Mouse (Mus musculus) neutrophil, adult 5-6 weeks (primary cell): ENCODE data around the gene Syt9. TPM values are rescaled to one million over a fixed set of nuclear protein-coding genes. Genes with fewer than 3 reads are reported as not detected.

Experiments
- ATAC-seq: fragments of 151-379, 151-347 bp; 2 replicates; pipeline ENCODE4 v1.8.0; 2017; ENCODE audit warnings: mild to moderate bottlenecking, moderate TSS enrichment; ENCODE audit not compliant: insufficient number of reproducible peaks, poor library complexity, low FRiP score, severe bottlenecking; ENCODE audit errors: extremely low read depth
- total RNA-seq: library from RNA; stranded (forward); fragments of 200-1000 nt; gene quantifications from 2 replicates; pipeline ENCODE4 v1.2.3, GENCODE M21; 2017

Gene Syt9
- total RNA-seq, result not detected in 2 replicates

DNA sequence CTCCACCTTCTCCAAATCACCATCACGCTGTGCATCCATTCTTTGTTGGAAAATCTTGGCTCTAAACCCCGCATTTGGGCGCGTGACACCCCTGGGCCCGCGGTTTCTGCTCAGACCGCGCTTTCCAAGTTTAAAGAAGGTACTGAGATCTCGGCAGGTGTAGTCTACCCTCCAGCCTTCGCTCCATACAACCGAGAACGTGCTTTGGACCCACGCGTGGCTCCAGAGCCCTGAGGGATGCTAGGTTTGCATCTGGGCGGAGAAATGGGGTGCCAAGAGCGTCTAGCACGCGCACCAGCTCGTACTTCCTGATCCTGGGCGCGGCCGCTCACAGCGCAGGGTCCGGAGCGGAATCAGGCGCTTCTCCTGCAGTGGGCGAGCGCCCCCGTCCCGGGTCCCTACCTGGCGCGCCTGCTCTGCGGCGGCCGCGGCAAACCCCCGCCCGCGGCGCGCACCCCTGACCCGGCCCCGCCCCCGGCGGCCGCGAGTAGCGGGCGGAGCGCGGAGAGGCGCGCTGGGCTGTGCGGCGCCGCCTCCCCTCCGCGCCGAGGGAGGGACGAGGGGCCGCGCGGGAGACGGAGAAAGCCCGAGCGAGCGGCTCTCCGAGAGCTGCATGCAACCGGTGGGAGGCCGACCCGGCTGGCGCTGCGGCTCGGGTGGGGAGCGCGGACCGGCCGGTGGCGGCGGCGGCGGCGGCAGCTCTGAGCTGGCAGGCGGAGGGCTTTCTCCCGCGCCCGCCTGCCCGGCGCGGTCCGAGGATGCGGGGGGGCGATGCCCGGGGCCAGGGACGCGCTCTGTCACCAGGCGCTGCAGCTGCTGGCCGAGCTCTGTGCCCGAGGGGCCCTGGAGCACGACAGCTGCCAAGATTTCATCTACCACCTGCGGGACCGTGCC lies at the start of gene Syt9:
TSS of gene Syt9 (plus strand) at position 497 of the 894 bp plus-strand sequence.
- no peak for ATAC-seq

DNA sequence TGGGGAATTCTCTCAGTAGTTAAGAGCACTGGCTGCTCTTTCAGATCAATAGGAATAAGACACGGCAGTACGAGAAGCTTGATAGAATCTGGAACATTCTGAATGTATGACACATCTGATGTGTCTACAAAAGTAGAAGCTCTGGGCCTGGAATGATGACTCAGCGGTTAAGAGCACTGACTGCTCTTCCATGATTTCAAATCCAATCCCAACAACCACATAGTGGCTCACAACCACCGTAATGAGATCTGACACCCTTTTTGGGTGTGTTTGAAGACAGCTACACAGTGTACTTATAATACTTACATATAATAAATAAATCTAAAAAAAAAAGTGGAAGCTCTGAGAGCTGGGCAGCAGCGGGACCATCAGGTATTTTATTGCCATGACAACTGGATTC lies 31.5 kb upstream of the Syt9 start:
- ATAC-seq, result no peak

DNA sequence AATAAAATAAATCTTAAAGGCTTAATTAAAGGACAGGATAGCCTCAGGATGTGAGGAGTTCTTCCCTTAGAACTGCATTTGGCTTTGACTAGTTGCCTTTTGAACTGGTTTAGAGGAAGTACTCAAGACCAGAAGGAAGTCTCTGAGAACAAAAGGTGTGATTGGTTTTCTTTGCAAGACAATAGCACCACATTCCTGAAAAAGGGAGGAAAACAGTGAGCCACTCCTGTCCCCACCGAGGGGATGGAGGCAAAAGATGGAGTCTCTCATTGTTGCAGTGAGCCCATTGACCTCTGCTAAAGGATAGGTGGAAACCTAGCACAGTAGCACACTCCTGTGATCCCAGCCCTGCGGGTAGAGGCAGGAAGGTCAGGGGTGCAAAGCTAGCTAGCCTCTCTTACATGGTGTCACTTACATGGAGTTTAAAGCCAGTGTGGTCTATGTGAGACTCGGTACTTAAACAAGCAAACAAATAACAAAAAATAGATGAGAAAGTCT lies 30.9 kb upstream of the Syt9 start:
- ATAC-seq, result no peak

DNA sequence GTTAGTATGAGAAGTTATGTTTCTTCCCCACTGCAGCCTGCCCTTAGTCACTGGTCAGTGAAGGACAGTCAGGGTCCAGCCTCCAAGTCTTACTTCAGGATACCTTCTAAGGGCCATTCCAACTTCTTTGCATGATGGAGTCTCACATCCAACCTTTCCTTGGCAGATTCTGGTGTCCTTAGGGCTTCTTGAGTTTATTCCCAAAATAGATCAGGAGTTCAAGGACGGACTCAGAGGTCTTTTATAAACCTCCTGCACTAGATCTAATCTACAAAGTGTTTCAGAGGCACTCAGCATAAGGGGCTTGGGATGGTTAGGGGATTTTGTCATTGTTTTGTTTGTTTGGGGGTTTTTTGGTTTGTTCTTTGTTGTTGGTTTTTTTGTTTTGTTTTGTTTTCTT lies 30.3 kb upstream of the Syt9 start:
- no peak for ATAC-seq

DNA sequence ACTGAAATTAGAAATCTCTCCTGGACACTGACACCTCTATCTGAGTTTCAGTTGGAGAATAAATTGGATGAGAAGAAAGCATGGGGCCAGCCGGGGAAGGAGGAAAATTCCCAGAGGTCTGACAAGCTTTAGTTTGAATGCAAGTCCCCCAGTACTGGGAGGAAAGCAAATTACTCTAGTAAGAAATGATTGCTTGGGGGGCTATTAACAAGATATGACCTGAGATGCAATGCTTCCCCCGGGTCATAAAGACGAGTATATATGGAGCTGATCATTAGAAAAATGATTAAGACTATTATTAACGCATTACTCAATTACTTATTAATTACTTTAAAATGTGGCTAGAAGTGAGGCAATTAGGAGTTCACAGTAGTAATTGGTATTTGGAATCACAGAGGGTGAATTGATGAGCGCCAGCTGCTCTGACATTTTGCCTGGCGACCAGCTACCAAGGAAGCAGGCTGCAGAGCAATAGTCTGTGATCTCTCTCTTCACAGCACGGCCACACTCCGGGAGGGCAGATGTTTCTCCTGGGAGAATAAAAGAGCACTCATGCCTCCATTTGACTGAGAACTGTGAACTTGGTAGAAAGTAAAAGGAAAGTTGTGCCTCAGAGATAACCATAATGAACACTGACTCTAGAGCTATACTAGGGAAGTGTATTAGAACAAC lies 28.9 kb upstream of the Syt9 start:
- ATAC-seq, result no peak

DNA sequence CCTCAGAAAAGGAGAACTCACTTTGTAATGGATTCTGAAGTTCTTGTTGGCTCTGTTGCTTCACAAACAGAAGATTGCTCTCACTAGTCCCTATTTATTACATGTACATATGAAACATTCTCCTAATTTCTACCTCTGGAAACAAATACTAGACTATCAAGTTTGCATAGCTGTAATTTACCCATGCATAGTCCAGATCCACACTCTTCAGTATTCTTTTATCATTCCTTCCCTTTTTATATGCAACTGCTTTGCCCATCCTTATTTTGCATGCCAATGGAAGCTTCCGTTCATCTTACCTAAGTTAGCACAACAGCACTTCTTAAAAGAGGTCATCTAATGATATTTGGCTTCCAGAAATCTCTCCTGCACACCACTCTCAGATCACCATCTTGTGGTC lies 21.3 kb upstream of the Syt9 start:
- ATAC-seq, result no peak

DNA sequence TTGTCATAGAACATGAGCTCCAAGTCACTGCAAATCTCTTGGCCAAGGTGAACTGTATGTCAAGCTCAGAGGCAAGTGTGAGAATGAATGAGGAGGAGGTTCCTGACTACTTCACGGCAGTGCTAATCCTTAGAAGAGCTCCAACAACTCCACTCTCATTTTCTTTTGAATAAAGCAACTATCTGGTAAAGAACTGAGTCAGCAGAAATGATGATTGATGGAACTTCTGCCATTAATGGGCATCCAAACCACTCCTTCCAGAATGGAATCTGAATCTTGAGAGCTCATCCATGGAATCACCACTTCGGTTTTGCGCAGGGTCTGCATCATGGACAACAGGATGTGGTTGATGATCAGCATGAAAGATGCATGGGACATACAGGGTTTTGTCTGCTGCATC lies 8.4 kb upstream of the Syt9 start:
- no peak for ATAC-seq

DNA sequence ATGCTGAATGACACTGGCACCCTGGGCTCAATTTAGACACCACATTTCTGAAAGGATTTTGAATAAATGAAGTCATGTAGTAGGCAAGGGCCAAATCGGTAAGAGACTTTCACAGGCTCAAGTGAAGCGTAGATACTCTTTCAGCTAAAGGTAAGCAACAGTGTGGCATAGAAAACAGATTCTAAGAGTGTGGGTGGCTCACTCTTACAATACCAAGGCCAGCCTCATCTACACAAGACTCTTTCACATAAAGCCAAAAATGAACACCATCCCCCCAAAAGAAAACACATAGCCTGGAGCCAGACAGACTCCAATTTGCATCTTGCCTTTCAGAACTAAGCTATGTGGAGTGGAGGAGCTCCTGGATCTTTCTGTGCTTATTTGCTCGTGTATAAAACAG lies 7.9 kb upstream of the Syt9 start:
- no peak for ATAC-seq

DNA sequence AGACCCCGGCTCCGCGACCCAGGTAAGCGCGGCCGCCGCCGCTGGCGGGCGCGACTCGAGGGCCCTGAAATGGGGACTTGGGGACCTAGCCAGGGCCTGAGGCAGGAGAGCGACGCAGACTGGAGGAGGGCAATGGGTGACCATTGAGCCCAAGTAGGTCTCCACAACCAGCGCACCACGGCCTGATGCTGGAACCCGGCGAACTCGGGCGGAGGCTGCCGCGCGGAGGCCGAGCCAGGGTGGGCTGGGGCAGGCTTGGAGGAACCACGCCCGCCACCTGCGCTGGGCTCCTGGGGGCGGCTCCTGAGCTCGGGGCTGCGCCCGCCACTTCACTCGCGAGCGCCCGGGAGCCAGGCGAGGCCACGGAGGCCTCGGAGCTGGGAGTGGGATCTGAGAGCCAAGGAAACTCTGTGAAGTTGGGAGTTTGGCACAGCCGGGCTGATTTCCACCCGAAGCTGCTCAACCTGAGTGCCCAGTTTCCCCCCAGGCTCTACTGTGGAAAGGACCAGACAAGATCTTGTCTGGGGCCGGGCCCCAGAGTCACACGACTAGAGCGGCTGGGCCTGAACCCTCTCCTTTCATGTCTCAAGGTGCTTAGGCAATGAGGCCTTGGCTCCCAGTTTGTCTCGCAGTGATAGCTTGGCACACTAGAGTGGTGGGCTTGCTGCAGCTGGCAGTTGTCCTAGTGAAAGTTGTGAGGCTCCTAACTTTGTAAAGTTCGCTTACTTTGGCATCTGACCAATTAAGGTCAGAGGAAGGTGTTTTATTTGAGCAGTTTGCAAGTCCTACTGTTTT lies 795 bp downstream of the Syt9 start:
- no peak for ATAC-seq

DNA sequence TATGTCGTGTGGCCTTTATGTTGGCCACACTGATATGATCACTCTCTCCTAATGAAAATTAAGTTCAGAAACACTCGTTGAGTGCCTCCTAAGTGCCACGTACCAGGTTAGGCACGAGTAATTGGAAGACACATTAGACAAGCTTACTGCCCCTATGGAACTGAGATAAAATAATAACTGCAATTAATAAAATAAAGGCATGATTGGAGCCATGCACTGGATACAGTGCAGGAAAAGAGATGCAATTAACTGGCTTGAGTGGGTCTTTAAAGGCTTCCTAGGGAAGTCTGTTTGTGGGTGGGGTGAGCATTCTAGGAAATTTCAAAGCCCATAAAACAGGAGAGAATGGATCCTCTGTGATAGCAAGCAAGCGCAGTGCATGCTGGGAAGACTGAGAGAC lies 10.0 kb downstream of the Syt9 start:
- no peak for ATAC-seq

DNA sequence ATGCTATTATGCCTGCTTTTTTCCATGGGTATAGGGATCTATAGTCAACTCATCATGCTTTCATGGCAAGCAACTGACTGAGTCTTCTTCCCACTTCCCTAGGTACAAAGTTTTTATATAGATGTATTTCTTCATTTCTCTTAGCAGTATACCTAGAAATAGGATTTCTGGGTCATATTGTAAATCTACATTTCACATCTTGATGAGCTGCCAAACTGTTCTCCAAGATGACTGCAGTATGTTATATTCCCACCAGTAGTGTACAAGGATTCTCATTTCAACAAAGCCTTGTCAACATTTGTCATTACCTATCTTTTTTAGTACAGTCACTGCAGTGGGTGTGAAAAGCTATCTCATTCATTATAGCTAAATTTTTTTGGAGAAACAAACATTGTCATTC lies 19.1 kb downstream of the Syt9 start:
- ATAC-seq, result no peak

DNA sequence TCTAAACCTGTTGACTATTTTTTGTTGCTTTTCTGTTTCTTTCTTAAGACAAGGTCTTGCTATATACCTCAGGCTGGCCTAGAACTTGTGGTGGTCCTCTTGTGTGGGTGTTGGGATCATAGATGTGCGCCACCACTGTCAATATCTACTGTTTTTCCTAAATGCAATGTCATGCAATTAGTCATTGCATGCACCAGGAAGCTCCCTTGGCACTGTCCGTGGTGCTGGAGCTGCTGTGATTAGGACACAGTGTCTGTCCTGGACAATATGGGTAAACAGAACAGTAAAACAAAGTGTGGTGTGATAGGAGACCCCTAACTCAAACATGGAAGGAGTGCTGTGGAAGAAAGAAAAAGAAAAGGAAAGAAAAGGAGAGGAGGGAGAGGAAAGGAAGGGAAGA lies 22.2 kb downstream of the Syt9 start:
- ATAC-seq, result no peak

DNA sequence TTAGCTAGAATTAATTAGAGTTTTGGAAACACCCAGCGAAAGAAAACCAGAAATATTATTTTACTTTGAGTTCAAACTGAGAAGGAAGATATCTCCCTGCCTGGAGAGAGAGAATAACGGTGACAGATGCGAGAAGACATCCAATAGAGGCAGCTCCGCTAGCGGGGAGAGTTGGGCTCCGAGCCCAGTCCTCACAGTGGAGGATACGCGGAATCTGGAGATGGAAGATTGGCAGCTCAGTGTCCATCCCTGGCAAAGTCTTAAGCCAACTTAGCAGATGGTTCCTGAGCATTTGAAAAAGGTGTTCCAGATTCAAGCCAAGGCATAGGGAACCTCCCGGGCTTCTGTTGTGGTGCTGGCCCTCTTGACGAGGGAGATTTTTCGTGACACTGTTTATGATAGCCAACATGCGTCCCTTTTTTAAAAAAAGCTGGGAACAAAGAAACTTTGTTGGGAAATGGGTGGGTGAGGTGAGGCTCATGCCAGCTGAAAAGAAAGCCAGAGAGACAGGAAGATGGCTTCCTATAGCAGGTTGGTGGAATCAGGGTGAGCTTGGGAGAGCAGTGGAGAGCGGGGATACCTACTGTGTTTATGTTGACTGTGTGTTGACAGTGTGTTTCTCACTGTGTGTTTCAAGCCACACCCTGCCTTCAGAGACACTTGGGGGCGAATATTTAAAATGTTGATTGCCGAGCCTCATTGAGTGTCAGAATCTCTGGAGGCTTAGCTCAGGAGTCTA lies 29.7 kb downstream of the Syt9 start:
- ATAC-seq, result no peak

DNA sequence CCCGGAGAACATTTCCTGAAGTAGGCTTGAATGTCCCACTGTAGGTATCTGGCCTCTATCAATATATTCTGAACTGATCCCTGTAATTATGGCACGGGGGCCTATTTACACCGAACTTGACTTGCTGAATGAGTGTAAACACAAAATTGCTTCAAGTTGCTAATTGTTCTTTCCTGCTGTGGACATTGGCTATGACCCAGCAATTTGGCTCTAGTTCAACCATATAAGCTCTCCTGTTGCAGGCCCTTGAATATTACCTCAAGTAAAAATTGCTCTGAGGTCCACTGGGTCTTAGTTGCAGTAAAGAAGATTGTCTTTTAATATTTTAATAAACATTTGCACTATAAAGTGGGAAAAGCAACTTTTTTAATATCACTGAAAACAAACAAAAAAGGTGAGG lies 32.7 kb downstream of the Syt9 start:
- ATAC-seq, result no peak

DNA sequence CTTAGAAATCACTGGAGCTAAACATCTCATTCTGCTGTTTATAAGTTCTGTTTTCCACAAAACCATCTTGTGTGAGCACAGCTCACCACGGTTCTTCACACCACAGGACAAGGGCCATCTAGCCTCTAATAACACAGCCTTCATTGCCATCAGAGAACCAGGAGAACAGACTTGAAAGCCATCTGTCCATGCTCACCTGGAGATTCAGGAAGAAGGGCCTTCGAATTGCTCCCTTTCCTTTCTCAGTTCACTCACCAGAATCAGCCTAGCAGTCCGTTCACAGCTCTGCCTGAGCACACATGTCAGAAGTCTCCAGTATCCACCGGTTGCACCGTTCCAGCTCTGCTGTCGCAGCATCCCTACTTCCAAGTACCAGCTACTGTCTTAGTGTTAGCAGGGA lies 44.4 kb downstream of the Syt9 start:
- no peak for ATAC-seq

DNA sequence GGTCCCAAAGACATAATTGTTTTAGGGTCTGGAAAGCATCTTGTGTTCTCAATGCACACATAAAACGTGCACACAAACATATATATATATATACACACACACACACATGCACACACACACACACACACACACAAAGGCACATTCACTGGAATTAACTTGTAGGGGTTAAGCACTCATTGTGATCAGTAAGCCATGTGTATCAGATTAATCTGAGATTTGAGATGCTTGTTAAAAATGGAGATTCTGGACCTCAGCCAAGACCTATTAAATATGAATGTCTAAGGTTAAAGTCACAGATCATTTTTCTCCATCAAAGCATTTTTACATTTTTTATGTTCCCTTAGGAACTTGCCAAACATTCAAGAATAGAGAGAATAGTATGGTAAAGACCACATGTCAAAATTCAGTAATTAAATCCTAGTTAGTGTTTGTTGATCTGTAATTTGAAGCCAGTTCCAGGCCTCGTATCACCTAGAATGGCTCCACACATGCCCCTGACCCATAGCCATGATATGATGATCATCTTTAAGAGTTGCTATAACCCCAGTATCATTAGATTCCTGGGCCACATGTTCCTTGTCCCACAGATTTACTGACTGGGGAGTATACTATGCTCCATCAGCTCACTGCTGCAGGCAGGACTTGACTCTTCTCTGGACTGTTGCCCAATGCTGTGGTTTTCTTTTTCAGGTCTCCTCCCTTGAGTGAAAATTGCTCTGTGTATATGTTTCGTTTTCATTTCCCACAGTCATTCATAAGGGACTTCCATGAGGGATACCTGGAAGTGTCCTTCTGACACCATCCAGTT lies 46.7 kb downstream of the Syt9 start:
- no peak for ATAC-seq

DNA sequence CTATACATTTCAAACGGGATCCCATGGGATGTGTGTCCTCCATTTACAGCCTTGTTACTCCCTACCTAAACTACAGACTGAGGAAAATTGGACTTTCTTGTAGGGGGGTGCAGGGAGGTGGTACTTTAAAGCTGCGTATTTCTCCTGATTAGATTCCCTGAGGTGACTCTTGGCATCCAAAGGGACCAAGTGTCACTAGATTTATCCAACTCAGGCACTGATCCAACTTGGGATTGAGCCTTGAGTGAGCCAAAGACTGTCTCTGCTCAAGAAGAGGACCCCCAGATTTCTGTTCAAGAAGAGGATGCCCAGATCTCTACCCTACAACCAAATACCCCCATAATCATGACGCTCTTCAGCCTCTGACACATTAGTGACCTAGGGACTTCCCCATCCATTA lies 66.9 kb downstream of the Syt9 start:
- ATAC-seq, result no peak

DNA sequence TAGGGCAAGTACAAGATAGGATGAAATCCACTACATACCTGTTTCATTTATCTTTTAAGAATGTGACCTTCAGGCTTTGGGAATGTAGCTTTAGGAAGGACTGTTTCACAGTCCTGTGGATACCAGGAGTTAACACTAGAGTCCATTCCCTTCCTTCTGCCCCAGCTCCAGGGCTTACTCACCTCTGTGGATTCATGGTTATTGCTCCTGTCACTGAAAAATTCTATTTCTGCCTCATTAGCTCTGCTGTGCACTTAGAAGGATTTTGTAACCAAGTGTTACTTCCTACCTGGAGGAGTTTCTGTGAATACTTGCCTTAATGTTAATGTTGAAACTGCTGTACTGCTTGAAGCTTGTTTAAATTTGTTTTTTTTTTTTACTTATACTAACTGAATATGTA lies 74.1 kb downstream of the Syt9 start:
- no peak for ATAC-seq
